Mouse (Mus musculus): Measurements from ENCODE around the gene Sorl1.

The Sorl1 gene

DNA sequence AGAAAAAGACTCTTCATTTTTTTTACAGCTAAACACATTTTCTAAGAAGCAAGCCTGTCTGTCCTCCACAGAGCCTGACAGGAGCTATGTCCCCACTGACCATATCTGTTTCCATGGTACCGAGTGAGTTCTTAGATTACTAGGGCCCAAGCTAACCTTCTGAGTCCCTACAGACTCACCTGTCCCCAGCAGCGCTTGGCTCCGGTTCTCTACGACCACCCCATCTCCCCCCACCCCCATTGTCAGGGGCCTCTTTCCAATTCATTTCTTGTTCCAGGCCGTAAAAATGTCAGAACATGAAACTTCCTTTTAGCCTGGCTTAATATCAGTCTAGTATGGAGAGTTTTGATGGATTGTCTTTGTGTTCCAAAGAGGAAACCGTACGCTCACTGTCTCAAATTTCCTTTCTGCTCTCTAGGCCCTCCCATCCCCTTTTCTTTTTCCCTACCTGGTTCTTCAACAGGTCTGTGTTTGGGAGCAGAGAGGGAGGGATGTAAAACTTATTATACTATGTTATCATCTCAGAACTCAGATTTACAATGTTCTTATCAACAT lies 171.4 kb downstream of the Sorl1 start:
- DNase-seq (ENCODE audit: low spot score), result no peak

DNA sequence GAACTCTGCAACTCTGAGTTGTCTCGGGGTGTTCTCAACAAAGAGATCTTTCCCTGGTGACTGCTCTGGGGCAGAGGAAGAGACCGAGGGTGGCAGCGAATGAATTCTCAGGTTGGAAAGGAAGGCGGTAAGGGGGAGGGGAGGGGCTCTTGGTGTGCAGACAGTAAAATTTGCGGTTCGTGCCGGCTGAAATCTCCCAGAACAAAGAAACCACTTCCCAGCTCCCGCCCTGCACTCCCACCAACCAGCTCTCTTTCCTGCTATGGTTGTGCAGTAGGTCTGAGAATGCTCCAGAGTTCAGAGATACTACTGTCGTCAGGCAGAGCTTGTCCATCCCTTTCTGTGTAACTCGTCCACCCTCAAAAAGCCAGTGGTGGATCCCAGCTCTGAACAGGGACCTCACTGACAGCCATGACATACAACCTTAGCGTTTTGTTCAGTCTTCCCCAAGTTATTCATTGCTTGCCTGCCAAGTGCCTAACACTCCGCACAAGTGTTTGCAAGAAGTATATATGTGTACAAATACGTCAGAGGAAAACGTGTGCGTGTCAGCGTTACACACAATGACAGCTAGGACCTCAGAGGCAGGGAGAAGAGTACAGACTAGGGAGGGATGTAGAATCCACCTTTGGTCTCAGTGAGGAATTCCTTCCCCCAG lies 172.5 kb downstream of the Sorl1 start:
- DNase-seq (ENCODE audit: low spot score), result no peak

- peak; percentile 94 for DNase-seq (ENCODE audit: low spot score)
Observed at GRCm38 (mm10) chr9:41950991-41951451, 173.1 kb downstream of the Sorl1 start.

DNA sequence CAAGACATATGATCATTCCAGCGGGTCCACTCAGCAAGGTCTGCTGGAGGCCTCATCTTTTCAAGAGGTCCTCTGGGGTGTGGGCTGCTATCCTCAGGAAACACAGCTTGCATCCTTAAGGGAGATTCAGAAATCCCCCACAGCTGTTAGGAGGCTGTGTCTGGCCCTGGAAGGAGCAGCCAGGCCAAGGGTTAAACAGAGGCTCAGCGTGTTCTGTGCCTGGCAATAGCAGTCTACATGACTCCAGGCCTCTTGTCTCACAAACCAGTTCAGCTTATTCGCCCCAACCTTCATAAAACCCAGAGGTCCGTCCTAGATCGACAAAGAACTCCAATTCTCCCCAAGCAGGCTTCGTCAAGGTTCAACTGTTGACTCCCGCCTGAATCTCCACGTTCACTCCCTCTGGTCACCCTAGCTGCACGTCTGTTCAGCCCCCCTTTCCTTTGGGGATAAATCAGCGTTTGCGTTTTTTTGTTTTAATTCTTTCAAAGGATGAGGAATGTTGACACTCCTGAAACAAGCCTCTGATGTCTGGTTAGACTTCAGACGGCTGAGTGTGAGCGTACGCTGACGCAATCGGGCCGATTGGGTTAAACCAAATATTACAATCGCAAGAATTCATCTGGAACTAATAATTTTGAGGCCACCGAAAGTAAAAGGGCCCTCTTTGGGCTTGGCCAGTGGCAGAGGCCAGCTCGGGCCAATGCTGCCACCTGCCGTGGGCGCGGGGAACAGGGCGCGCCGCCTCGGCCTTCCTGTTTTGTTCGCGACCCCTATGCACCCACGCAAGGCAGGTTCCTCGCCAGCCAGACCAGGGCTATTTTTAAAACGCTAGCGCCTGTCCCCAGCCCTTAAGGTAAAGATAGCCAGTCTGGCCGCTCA lies 173.7 kb downstream of the Sorl1 start:
- DNase-seq (ENCODE audit: low spot score), result peak; percentile 94

DNA sequence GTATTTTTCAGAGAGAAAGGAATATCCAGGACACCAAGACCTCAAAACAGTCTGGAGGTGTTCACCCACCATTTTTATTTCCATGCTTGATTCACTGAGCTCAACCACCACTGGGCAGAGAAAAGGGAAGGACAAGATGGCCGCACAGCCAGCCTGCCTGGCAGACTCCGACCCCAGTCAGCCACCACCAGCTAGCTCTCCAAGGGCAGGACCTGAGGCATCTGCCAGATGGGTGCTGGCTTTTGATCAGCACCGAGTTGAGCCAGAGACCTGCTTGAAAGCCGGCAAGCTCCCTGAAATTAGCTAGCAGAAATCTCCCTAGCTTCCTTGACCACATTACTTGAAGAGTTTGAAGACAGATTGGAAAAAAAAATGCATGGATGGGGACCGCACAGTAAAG lies 174.6 kb downstream of the Sorl1 start:
- DNase-seq (ENCODE audit: low spot score), result no peak

DNA sequence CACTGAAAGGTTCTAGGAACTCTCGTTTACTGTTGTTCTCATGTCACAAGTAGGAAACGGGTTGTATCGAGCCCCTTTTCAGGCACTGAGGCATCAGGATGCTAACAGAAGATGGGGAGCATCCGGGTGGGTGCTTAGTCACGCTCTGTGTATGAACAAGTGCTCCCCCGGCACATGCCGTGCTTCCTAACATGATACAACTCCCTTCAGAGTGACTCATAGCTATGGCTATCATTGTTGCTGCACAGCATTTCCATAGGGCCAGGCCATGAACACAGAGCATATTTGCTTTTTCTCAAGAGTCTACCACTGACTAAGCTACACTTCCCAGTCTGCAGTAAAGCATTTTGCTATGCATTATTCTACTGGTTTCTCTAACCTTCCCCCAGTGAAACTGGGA lies 179.1 kb downstream of the Sorl1 start:
- no peak for DNase-seq (ENCODE audit: low spot score)

- no peak for DNase-seq (ENCODE audit: low spot score)
Observed at GRCm38 (mm10) chr9:41942970-41943635, 181.0 kb downstream of the Sorl1 start.

- DNase-seq (ENCODE audit: low spot score), result no peak
Observed at GRCm38 (mm10) chr9:41940311-41940853, 183.7 kb downstream of the Sorl1 start.

- DNase-seq (ENCODE audit: low spot score), result no peak
Observed at GRCm38 (mm10) chr9:41938449-41938848, 185.6 kb downstream of the Sorl1 start.

DNA sequence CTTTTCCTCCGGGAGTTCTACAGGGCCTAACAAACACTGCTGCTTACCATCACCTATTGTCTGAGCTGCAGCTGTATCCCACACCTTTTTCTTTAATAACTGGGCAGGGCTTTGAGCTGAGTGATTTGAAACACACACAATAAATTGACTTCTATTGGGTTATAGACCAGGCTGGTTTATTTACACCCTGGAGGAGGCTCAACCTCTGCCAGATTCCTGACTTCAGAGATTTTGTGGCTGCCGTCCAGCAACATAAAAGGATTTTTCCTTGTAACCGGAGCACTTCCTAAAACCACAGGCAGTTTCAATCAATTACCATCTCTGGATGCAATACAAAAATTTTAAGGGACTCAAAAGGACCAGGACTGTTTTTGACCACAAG lies 186.1 kb downstream of the Sorl1 start:
- no peak for DNase-seq (ENCODE audit: low spot score)

GRCm38 (mm10) chr9:41937341-41937966 lies 186.6 kb downstream of the Sorl1 start:
- no peak for DNase-seq (ENCODE audit: low spot score)

DNA sequence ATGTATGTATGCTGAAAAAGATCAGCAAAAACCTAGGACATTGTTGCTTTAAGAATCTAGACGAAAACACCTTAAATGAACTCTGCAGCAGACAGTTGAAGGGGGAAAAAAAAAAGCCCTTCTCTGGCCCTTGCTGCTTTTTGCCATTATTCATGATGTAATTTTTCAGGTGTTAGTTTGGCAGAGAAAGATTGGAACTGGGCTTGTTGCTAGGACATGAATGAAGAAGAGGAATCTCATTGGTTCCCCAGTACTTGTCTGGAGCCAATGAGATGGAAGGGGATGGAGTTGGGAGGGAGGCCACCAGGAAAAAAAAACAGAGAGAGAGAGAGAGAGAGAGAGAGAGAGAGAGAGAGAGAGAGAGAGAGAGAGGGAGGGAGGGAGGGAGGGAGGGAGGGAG lies 187.5 kb downstream of the Sorl1 start:
- no peak for DNase-seq (ENCODE audit: low spot score)

DNA sequence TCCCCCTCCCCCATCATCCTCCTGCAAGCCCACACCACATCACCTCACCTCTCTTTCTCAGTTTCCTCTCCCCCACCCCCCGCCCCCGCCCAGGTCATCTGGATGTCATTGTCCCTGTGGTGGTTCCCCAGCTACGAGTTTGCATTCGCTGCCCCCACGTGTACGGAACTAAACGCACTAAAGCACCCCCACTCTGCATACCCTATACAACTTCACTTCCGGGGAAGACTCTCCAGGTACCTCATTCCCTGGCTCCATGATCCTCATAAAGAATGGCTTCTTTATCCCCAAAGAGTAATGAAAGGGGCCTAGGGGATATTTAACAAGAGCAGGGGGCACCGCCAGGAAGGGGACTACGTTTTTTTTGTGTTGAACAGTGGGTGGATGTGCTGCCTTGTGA lies 188.1 kb downstream of the Sorl1 start:
- no peak for DNase-seq (ENCODE audit: low spot score)

GRCm38 (mm10) chr9:41935373-41935971 lies 188.6 kb downstream of the Sorl1 start:
- DNase-seq (ENCODE audit: low spot score), result peak; percentile 63

DNA sequence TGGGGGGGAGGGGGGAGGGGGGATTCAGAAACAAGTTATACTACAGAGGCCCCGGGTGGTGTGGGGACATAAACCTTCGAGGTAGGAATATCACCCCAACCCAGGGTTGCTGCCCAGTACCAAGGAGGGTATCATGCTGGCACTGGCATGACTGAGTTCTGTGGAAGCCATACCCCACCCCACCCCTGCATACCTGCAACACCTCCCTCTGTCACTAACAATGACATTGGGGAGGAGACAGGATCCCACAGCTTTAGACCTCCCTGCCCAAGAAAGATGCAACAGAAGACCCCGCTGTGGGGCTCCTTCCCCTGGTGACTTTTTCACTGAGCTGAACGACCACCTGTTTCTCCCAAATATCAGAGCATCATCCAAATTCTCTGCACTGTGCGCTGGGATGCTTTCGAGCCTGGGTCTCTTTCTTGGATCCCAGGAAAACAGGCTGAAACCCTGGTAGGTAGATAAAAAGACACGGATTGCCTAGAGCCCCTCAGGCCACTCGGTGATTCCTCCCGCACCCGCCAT lies 189.2 kb downstream of the Sorl1 start:
- DNase-seq (ENCODE audit: low spot score), result no peak

DNA sequence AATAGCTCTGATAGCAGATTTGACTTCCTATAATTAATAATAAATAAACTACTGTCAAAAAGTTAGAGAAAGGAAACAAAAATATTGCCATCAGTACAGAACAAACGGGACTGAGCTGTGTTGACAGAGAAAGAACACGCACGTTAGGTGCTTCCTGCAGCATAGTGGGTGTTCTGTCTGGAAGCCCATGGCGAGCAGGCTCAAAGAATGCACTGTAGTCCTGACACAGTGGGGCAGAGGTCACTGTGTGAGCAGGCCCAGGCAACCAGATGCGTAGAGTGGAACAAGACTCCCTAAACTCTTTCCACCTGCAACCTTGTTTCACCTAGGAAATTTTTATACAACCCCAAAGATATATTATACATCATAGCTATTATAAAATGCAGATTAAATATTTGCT lies 194.1 kb downstream of the Sorl1 start:
- peak; percentile 25 for DNase-seq (ENCODE audit: low spot score)

DNA sequence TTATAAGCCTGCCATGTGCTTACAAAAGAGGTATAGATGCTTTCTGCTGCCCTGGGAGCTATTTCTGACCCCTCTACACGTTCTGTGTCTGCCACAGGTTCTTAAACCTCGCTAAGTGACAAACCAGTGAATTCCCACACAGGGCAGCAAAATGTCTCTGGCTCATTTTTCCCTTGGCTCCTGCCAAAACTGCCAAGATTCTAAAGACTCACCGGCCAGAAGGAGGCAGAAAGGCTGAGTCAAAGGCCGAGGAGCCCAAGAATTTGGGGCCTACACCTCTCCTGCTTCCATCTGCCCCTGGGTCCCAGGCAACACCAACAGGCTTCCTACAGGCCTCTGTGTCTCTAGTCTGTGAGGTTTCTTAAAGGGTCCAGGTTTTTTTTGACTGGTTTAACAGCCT lies 198.4 kb downstream of the Sorl1 start:
- DNase-seq (ENCODE audit: low spot score), result no peak

DNA sequence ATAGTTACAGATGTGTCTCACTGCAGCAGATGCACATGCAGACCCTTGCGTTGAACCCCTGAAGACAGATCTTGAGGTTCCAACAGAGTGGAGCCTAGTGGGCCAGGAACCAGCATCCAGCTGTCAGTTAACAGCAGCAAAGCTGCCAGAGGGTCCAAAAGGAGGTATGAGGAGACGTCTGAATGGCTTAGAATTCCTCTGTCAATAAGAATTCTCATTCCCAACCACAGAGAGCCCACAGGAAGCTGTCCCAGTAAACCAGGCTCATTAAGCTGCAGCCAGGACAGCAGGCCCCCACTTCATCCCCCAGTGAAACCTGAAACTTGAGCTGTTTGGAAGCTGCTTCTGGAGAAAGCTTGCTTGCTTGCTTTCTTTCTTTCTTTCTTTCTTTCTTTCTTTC lies 200.0 kb downstream of the Sorl1 start:
- DNase-seq (ENCODE audit: low spot score), result no peak

DNA sequence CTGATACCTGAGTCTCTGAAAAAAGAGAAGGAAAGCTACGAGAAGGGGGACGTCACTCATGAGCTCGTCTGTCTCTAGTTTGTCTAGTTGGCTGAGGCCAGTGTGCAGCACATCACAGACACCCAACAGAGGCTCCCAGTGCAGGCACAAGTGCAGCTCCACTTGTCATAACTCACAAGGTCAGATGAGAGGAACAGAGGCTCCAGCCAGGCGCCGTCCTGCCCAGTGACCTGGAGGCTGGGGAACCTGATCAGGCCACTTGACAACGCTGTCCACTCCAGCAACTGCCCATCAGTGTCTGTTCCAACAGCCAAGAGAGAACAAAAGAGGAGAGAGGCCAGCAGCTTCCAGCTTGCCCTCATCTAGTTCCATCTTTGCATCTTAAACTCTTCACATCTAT lies 201.7 kb downstream of the Sorl1 start:
- no peak for DNase-seq (ENCODE audit: low spot score)

GRCm38 (mm10) chr9:41918657-41919380 lies 205.3 kb downstream of the Sorl1 start:
- DNase-seq (ENCODE audit: low spot score), result no peak
